ENCODE assay signal across 8 mouse cellular contexts in genomic region chr12:15814249-15815081, GRCm38 (mm10). TPM values are rescaled to one million over a fixed set of nuclear protein-coding genes. Genes with fewer than 3 reads are reported as not detected.
DNase-seq lines count a peak whose midpoint lies in the region; ATAC-seq and TF ChIP-seq lines count a peak whose summit lies in the region.

No protein-coding gene starts in this region.

- TF ChIP-seq CTCF in stomach, postnatal 0 days (IDR thresholded peaks at IDR 0.05; ENCODE audit: low read depth), result no peak

- WGBS in forebrain, embryonic 13.5 days, result under 1% methylated on average over 32 of the region's 32 CpGs
- WGBS in hindbrain, embryonic 13.5 days, result under 1% methylated on average over 32 of the region's 32 CpGs
- under 1% methylated on average over 32 of the region's 32 CpGs for WGBS in limb, embryonic 13.5 days
- WGBS in stomach, postnatal 0 days, result 3% methylated on average over 32 of the region's 32 CpGs

- peak overlapping the region; percentile 72 for H3K4me2 ChIP-seq in forebrain, embryonic 13.5 days
- H3K4me2 ChIP-seq in hindbrain, embryonic 13.5 days, result peak overlapping the region; percentile 86
- H3K4me2 ChIP-seq in limb, embryonic 13.5 days (replicated peaks), result peak overlapping the region; percentile 78
- H3K4me2 ChIP-seq in stomach, postnatal 0 days (replicated peaks; ENCODE audit: low read depth), result peak overlapping the region; percentile 90

- H3K27me3 ChIP-seq in forebrain, embryonic 13.5 days, result no peaks in the 10 kb centered on the region
- H3K27me3 ChIP-seq in hindbrain, embryonic 13.5 days, result no peaks in the 10 kb centered on the region
- H3K27me3 ChIP-seq in limb, embryonic 13.5 days, result no peaks in the 10 kb centered on the region
- no peaks in the 10 kb centered on the region for H3K27me3 ChIP-seq in stomach, postnatal 0 days (ENCODE audit: control insufficient read depth, insufficient read depth, low read length)

- no peak for TF ChIP-seq EP300 in stomach, postnatal 0 days (optimal IDR thresholded peaks at IDR 0.05)

- peak overlapping the region; percentile 97 for H3K27ac ChIP-seq in forebrain, embryonic 13.5 days
- H3K27ac ChIP-seq in hindbrain, embryonic 13.5 days, result peak overlapping the region; percentile 99
- peak overlapping the region; percentile 98 for H3K27ac ChIP-seq in limb, embryonic 13.5 days
- peak overlapping the region; percentile 61 for H3K27ac ChIP-seq in stomach, postnatal 0 days (replicated peaks)

- peak; percentile 43 to 50 for DNase-seq in adrenal gland, adult 18-20 months (ENCODE audit: low spot score in 2 of 2)
- DNase-seq in adrenal gland, postnatal 4 days (ENCODE audit: low spot score in 2 of 2), result no peak
- peak; percentile 80 for DNase-seq in ZHBTc4 (ENCODE audit: low read depth, low spot score)
- DNase-seq in naive thymus-derived CD4-positive, alpha-beta T cell, adult 2 months (ENCODE audit: low read depth), result peak; percentile 71
- DNase-seq in stomach, postnatal 0 days (ENCODE audit: low spot score), result peak; percentile 32

- peaks cover 3% of the 10 kb centered on the region; the same call in 1 of the 2 replicates for H3K36me3 ChIP-seq in forebrain, embryonic 13.5 days (ENCODE audit: poor library complexity, severe bottlenecking)
- peaks cover 5% of the 10 kb centered on the region for H3K36me3 ChIP-seq in hindbrain, embryonic 13.5 days
- H3K36me3 ChIP-seq in limb, embryonic 13.5 days, result peaks cover 8% of the 10 kb centered on the region
- H3K36me3 ChIP-seq in stomach, postnatal 0 days (ENCODE audit: control insufficient read depth, insufficient read depth, low read length), result no peaks in the 10 kb centered on the region

- ATAC-seq in forebrain, embryonic 13.5 days, result no peak
- no peak for ATAC-seq in hindbrain, embryonic 13.5 days (ENCODE audit: low FRiP score)
- ATAC-seq in limb, embryonic 13.5 days (ENCODE audit: low FRiP score, low read depth), result no peak
- no peak for ATAC-seq in stomach, postnatal 0 days (ENCODE audit: low FRiP score, low TSS enrichment)

- peak overlapping the region; percentile 70 for H3K4me3 ChIP-seq in forebrain, embryonic 13.5 days
- H3K4me3 ChIP-seq in hindbrain, embryonic 13.5 days, result peak overlapping the region; percentile 88
- peak overlapping the region; percentile 88 for H3K4me3 ChIP-seq in limb, embryonic 13.5 days
- H3K4me3 ChIP-seq in stomach, postnatal 0 days (ENCODE audit: low read depth, low read length), result peak overlapping the region; percentile 76

- no peaks in the 10 kb centered on the region for H3K9me3 ChIP-seq in forebrain, embryonic 13.5 days (replicated peaks)
- H3K9me3 ChIP-seq in hindbrain, embryonic 13.5 days, result no peaks in the 10 kb centered on the region
- H3K9me3 ChIP-seq in limb, embryonic 13.5 days, result no peaks in the 10 kb centered on the region
- no peaks in the 10 kb centered on the region for H3K9me3 ChIP-seq in stomach, postnatal 0 days (ENCODE audit: control insufficient read depth, low read length)

- peaks cover 33% of the 10 kb centered on the region for H3K4me1 ChIP-seq in forebrain, embryonic 13.5 days
- H3K4me1 ChIP-seq in hindbrain, embryonic 13.5 days (replicated peaks), result peaks cover 38% of the 10 kb centered on the region
- peaks cover 42% of the 10 kb centered on the region for H3K4me1 ChIP-seq in limb, embryonic 13.5 days
- H3K4me1 ChIP-seq in stomach, postnatal 0 days (replicated peaks; ENCODE audit: control insufficient read depth, insufficient read depth), result no peaks in the 10 kb centered on the region

- H3K9ac ChIP-seq in forebrain, embryonic 13.5 days, result peak overlapping the region; percentile 90
- H3K9ac ChIP-seq in hindbrain, embryonic 13.5 days, result peak overlapping the region; percentile 98
- peak overlapping the region; percentile 98 for H3K9ac ChIP-seq in limb, embryonic 13.5 days
- peak overlapping the region; percentile 80 for H3K9ac ChIP-seq in stomach, postnatal 0 days (ENCODE audit: low read length)

RNA-seq across cellular contexts. Expression of gene Trib2, which starts 2.3 kb away (rescaled TPM):
- 10 to 100 TPM; 11.4 to 14.7 TPM for total RNA-seq in adrenal gland, adult 18-20 months (2021)
- 10 to 100 TPM; 25.6 to 27.4 TPM for total RNA-seq in adrenal gland, postnatal 4 days (2021)
- 76.6 and 81.6 TPM in 2 replicates for polyA plus RNA-seq in forebrain, embryonic 13.5 days (2015; fragmentation: Nextera tagmentation; extraction: Ambion mirVana)
- polyA plus RNA-seq in hindbrain, embryonic 13.5 days (2015; fragmentation: Nextera tagmentation; extraction: Ambion mirVana), result 128 and 135 TPM in 2 replicates
- 70.2 and 78.3 TPM in 2 replicates for polyA plus RNA-seq in limb, embryonic 13.5 days (2015; fragmentation: Nextera tagmentation; extraction: Ambion mirVana)
- polyA plus RNA-seq in stomach, postnatal 0 days (2015; fragmentation: Nextera tagmentation; extraction: Ambion mirVana), result 9.2 and 9.9 TPM in 2 replicates

Comparison
In these comparisons a context has a peak if more than half of its experiments do, and no peak if none do; other contexts are left out.
1. DNase-seq: peak in adrenal gland, adult 18-20 months (2 of 2), ZHBTc4 (single experiment), naive thymus-derived CD4-positive, alpha-beta T cell, adult 2 months (single experiment) and stomach, postnatal 0 days (single experiment); none in adrenal gland, postnatal 4 days (0 of 2).
2. Peak in every context shown above with its lines, with median percentiles within 50 percentile points of each other: H3K27ac ChIP-seq, H3K4me2 ChIP-seq, H3K4me3 ChIP-seq and H3K9ac ChIP-seq.